Mouse (Mus musculus): ENCODE data around the gene Rnf220. TPM values are rescaled to one million over a fixed set of nuclear protein-coding genes. Genes with fewer than 3 reads are reported as not detected.

The Rnf220 gene
- polyA plus RNA-seq, 1 experiment from 2014 or later, result 17.3 TPM

DNA sequence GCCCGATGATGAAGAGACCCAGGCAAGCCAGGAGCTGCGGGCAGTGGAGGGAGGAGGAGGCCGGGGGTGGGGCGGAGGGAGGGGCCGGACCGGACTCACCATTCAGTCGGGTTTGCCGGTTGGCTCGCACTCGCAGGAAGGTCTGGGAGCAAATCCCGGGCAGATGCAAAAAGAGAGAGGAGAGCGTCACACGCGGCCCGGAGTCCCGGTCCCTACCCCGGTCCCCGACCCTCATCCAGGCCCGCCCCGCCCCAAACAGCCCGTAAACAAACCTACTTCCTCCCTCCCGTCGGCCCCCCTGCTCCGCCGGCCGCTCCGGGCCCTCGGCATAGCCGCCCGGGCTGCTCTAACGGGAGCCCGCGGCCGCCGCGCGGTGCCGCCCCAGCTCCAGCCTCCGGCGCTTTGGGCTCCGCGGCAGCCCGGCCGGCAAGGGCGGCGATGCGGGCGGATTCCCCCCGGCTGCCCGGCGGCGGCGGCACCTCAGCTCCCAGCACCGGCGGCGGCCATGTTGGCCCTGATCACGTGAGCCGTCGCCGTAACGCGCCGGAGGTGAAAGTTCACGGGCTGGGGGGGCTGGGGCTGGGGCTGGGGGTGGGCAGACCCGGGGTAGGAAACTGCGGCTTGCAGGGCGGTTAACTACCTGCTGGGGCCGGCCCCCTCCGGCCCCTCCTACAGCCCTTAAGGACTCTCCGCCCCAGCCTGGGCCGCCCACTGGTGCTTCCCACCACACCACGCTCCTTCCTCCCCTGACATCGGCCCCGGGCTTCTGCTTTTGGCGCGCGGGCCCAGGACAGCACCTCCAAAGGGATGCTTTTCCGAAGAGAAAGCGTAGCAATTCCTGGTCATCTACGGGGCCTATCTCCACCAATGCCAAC is 207.7 kb downstream of the Rnf220 start:
- H3K27ac ChIP-seq (ENCODE audit: low read depth), result peak overlapping the region; percentile 98
- no peaks in the 10 kb centered on the region for H3K27me3 ChIP-seq (ENCODE audit: insufficient read depth, low read length)
- peaks cover 27% of the 10 kb centered on the region for H3K36me3 ChIP-seq (replicated peaks; ENCODE audit: insufficient read depth, low read length)
- H3K4me3 ChIP-seq (ENCODE audit: low read depth, low read length), result peak overlapping the region; percentile 88
- H3K9ac ChIP-seq (replicated peaks), result peak overlapping the region; percentile 90
- peaks cover 16% of the 10 kb centered on the region for H3K4me1 ChIP-seq (ENCODE audit: insufficient read depth)
- DNase-seq, result peak; percentile 86
- WGBS (ENCODE audit: insufficient replicate concordance), result 3% methylated on average over 68 of the region's 80 CpGs
- peak; percentile 87 for ATAC-seq
- no peak for TF ChIP-seq EP300 (IDR thresholded peaks at IDR 0.05; ENCODE audit: low read depth)
- no peaks in the 10 kb centered on the region for H3K9me3 ChIP-seq (ENCODE audit: low read length)
- H3K4me2 ChIP-seq (ENCODE audit: low read depth, low read length), result peak overlapping the region; percentile 87

DNA sequence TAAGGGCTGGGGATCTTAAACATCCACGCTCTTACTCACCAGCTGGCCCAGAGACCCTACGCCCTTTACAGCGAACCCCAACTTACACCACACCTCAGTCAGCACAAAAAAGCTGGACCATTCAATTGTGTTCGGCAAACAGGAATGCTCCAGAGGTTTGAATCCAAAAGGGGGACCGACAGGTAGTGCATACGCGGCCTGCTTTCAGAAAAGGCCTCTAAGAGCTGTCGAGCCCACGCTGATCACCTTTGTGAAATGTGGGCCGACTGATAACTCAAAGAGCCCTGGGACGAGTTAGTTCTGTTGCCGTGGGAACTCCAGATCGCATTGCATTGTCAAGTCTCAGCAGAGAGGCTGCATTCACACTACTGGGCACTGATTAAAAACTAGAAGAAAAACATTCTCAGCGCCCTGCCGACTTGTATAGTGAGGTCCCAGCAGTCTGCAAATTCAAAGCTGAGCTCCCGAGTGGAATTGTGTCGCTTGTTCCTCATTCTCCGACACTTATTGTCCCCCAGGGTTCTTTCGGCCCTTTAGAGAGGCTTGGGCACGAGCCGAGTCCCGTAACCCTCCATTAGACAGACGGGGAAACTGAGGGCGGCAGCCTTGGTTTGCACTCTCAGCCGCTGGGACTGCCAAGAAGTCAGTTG is 208.4 kb downstream of the Rnf220 start:
- Histone ChIP-seq H3K27ac (ENCODE audit: low read depth) (peak overlapping the region; percentile 98), H3K9me3 (ENCODE audit: low read length) (no peaks in the 10 kb centered on the region), H3K4me1 (ENCODE audit: insufficient read depth) (peaks cover 16% of the 10 kb centered on the region), H3K4me2 (ENCODE audit: low read depth, low read length) (peak overlapping the region; percentile 87), H3K9ac (replicated peaks) (peak overlapping the region; percentile 90), H3K36me3 (replicated peaks; ENCODE audit: insufficient read depth, low read length) (peaks cover 32% of the 10 kb centered on the region), H3K27me3 (ENCODE audit: insufficient read depth, low read length) (no peaks in the 10 kb centered on the region), H3K4me3 (ENCODE audit: low read depth, low read length) (peak overlapping the region; percentile 88)
- DNase-seq, result no peak
- TF ChIP-seq CTCF (IDR thresholded peaks at IDR 0.05; ENCODE audit: low read depth) (no peak), EP300 (IDR thresholded peaks at IDR 0.05; ENCODE audit: low read depth) (no peak)
- ATAC-seq, result peak; percentile 14; the same call in 1 of the 2 replicates
- WGBS (ENCODE audit: insufficient replicate concordance), result 26% methylated on average over 25 of the region's 25 CpGs

DNA sequence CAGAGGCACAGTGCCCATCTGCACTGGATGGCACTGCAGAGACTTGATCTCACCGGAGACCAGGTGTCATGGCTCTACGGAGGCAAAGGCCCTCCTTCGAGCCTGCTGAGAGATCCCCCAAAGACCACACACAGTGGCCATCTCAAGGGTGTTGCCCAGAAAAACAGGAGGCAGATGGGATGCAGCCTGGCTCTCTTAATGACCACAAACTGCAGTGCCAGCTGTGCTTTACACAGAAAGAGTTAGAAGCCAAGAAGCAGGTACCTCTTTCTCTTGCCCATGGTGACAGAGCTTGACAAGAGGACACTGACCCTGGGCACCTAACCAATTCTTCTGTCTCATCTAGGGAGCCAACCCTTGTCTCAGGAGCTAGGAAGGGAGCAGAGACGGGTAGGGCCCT is 212.5 kb downstream of the Rnf220 start:
- no peak overlapping the region for H3K27ac ChIP-seq (ENCODE audit: low read depth)
- H3K27me3 ChIP-seq (ENCODE audit: insufficient read depth, low read length), result no peaks in the 10 kb centered on the region
- H3K36me3 ChIP-seq (replicated peaks; ENCODE audit: insufficient read depth, low read length), result peaks cover 43% of the 10 kb centered on the region
- H3K4me1 ChIP-seq (ENCODE audit: insufficient read depth), result peaks cover 9% of the 10 kb centered on the region
- H3K9me3 ChIP-seq (ENCODE audit: low read length), result no peaks in the 10 kb centered on the region
- H3K4me3 ChIP-seq (ENCODE audit: low read depth, low read length), result no peak overlapping the region
- ATAC-seq, result no peak
- TF ChIP-seq CTCF (IDR thresholded peaks at IDR 0.05; ENCODE audit: low read depth), result no peak
- no peak for TF ChIP-seq EP300 (IDR thresholded peaks at IDR 0.05; ENCODE audit: low read depth)
- no peak for DNase-seq
- H3K4me2 ChIP-seq (ENCODE audit: low read depth, low read length), result no peak overlapping the region
- WGBS (ENCODE audit: insufficient replicate concordance), result 80% methylated on average over 4 of the region's 4 CpGs
- H3K9ac ChIP-seq (replicated peaks), result no peak overlapping the region

DNA sequence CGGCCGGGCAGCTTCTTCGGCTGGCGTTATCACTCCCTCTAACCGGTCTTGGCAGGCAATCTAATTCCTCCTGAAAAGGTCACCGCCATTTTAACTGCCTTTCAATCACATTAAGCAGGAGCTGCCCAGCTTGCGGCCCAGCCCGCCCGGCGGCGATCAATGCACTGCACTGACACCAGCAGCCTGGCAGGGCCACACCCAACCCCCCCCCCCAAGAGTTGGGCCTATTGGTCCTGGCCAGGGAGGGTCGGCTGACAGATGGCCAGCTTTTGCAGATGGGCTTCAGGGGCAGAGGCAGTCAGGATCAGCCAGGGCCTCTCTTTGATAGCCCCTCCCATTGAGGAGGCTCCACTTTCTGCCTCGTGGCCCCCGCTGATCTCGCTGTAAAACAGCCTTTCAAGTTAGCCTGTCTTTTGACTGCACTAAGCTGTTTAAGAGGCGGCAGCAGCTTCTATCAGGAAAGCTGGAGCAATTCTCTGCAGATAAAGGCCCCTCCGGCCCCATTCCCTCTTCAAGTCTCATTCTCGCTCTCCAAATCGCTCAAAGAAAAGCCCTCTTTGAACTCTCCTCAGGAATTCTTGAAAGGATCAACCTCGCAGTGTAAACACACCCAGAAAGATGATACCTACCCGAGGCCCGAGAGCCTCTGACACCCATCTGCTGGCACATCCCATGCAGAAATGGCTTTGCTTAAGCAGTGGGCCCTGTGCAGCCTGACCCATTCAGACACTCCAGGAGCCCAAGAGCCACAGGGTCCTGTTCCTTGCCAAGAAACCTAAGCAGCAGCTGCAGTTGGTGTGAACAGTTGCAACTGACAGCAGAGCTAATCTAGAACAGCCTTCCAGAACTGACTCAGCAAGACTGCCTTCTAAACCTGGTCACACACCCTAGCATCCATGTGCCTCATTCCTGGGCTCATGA is 213.3 kb downstream of the Rnf220 start:
- H3K4me3 ChIP-seq (ENCODE audit: low read depth, low read length), result no peak overlapping the region
- no peak for ATAC-seq
- no peak overlapping the region for H3K27ac ChIP-seq (ENCODE audit: low read depth)
- TF ChIP-seq EP300 (IDR thresholded peaks at IDR 0.05; ENCODE audit: low read depth) (no peak), CTCF (IDR thresholded peaks at IDR 0.05; ENCODE audit: low read depth) (no peak)
- no peaks in the 10 kb centered on the region for H3K9me3 ChIP-seq (ENCODE audit: low read length)
- H3K4me2 ChIP-seq (ENCODE audit: low read depth, low read length), result no peak overlapping the region
- no peaks in the 10 kb centered on the region for H3K27me3 ChIP-seq (ENCODE audit: insufficient read depth, low read length)
- H3K9ac ChIP-seq (replicated peaks), result no peak overlapping the region
- peaks cover 47% of the 10 kb centered on the region for H3K36me3 ChIP-seq (replicated peaks; ENCODE audit: insufficient read depth, low read length)
- 81% methylated on average over 22 of the region's 22 CpGs for WGBS (ENCODE audit: insufficient replicate concordance)
- DNase-seq, result no peak
- H3K4me1 ChIP-seq (ENCODE audit: insufficient read depth), result peaks cover 8% of the 10 kb centered on the region

DNA sequence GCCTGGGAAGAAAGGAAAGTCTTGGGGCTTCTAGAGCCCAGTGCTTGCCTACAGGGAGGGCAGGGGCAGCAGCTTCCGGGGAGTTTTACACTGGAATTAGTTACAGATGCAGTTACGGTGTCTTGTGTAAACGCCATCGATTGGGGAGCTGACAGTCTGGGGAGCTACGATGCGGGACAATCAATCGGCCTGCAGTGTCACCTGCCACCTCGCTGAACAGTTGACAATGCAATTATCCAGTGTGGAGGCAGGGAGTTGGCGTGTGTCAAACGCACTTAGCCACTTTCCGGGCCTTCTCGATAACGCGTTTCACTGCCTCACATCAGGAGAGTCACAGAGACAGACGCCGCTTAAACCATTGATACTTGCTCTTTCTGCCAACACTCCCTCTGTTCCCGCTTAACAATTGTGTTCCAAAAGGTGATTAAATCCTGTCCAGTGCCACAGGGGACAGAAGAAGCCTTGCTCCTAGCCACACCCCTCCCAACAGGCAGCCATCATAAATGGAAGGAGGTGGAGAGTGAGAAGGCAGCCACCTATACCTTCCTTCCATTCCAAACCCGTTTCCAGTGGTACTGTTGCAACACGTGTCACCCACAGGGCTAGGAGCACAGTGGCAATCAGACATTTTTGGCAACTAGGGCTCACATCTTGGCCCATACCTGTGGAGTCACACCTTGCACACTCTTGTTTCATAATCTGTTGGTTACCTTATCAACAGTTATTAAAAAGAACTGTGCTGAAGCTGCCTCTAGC is 215.6 kb downstream of the Rnf220 start:
- H3K4me2 ChIP-seq (ENCODE audit: low read depth, low read length), result no peak overlapping the region
- peak; percentile 65 for ATAC-seq
- H3K27me3 ChIP-seq (ENCODE audit: insufficient read depth, low read length), result no peaks in the 10 kb centered on the region
- no peaks in the 10 kb centered on the region for H3K9me3 ChIP-seq (ENCODE audit: low read length)
- H3K4me1 ChIP-seq (ENCODE audit: insufficient read depth), result no peaks in the 10 kb centered on the region; the same call in 1 of the 2 replicates
- H3K9ac ChIP-seq (replicated peaks), result no peak overlapping the region
- H3K27ac ChIP-seq (ENCODE audit: low read depth), result no peak overlapping the region
- no peak for DNase-seq
- TF ChIP-seq EP300 (IDR thresholded peaks at IDR 0.05; ENCODE audit: low read depth), result no peak
- no peak for TF ChIP-seq CTCF (IDR thresholded peaks at IDR 0.05; ENCODE audit: low read depth)
- WGBS (ENCODE audit: insufficient replicate concordance), result 77% methylated on average over 19 of the region's 19 CpGs
- no peak overlapping the region for H3K4me3 ChIP-seq (ENCODE audit: low read depth, low read length)
- H3K36me3 ChIP-seq (replicated peaks; ENCODE audit: insufficient read depth, low read length), result peaks cover 59% of the 10 kb centered on the region

All from liver, postnatal 0 days (tissue).